Mouse (Mus musculus) lung, adult 2 months (tissue): Measurements from ENCODE around the gene Clta.

Experiments used
- CTCF ChIP-seq: fragments of 200-500 bp; IDR thresholded peaks from 2 replicates; pipeline ENCODE4 v1.5.1; 2011; ENCODE audit warnings: mild to moderate bottlenecking, low read length, control low read depth; ENCODE audit not compliant: insufficient read depth
- POLR2A ChIP-seq: fragments of 200-500 bp; IDR thresholded peaks from 2 replicates; pipeline ENCODE4 v1.6.1; 2011; ENCODE audit warnings: low read depth, mild to moderate bottlenecking, control low read depth, low read length, borderline replicate concordance; ENCODE audit errors: extremely low read depth

- TF ChIP-seq CTCF (no peak), POLR2A (no peak)
Measured at GRCm38 (mm10) chr4:44013391-44014070, 9.3 kb downstream of the Clta start.
